Mouse (Mus musculus) heart, postnatal 0 days (tissue): ENCODE measurements around the gene Sf3a2. TPM values are rescaled to one million over a fixed set of nuclear protein-coding genes. Genes with fewer than 3 reads are reported as not detected.
A peak's percentile ranks its signal among the peaks of the same experiment; 100 is the strongest.

Experiments used
- ATAC-seq: fragments of 200-750 bp; cut with Nextera tagmentation; 2 replicates; pipeline ENCODE4 v1.8.0; 2017; ENCODE audit warnings: low read depth, moderate number of reproducible peaks, moderate library complexity; ENCODE audit not compliant: insufficient read depth
- DNase-seq: peaks from one replicate; pipeline ENCODE4 v3.0.0-alpha.2; 2016; ENCODE audit warnings: low spot score
- H3K27ac ChIP-seq: fragments of 300-500 bp; sonication (generic); 2 replicates; pipeline ENCODE4 v1.5.1; 2014; ENCODE audit warnings: low read depth, mild to moderate bottlenecking
- H3K27me3 ChIP-seq: fragments of 300-500 bp; sonication (generic); 2 replicates; pipeline ENCODE4 v1.6.1; 2014; ENCODE audit warnings: low read length, mixed read lengths; ENCODE audit not compliant: control insufficient read depth, insufficient read depth
- H3K36me3 ChIP-seq: fragments of 300-500 bp; sonication (generic); replicated peaks from 2 replicates; pipeline ENCODE4 v1.6.1; 2014; ENCODE audit warnings: low read length, mixed read lengths; ENCODE audit not compliant: control insufficient read depth, insufficient read depth
- H3K4me1 ChIP-seq: fragments of 300-500 bp; sonication (generic); 2 replicates; pipeline ENCODE4 v1.6.1; 2014; ENCODE audit warnings: antibody characterized with exemption; ENCODE audit not compliant: control insufficient read depth, insufficient read depth
- H3K4me2 ChIP-seq: fragments of 300-500 bp; sonication (generic); 2 replicates; pipeline ENCODE4 v1.6.1; 2014; ENCODE audit warnings: low read depth, mild to moderate bottlenecking, low read length, moderate library complexity
- H3K4me3 ChIP-seq: fragments of 300-500 bp; sonication (generic); 2 replicates; pipeline ENCODE4 v1.5.1; 2014; ENCODE audit warnings: low read depth, low read length
- H3K9ac ChIP-seq: fragments of 300-500 bp; sonication (generic); replicated peaks from 2 replicates; pipeline ENCODE4 v1.6.1; 2014; ENCODE audit warnings: low read depth, low read length, mixed read lengths
- H3K9me3 ChIP-seq: fragments of 300-500 bp; sonication (generic); replicated peaks from 2 replicates; pipeline ENCODE4 v1.6.1; 2016; ENCODE audit warnings: low read length; ENCODE audit not compliant: control insufficient read depth
- CTCF ChIP-seq: IDR thresholded peaks from 2 replicates; pipeline ENCODE4 v1.5.1; 2016; ENCODE audit warnings: antibody characterized with exemption, control low read depth, low read depth
- EP300 ChIP-seq: IDR thresholded peaks from 2 replicates; pipeline ENCODE4 v1.6.1; 2016; ENCODE audit warnings: antibody characterized with exemption, low read depth
- WGBS: fragments of 180-500 bp; shearing (Covaris S2); extraction: QIAGEN DNeasy Blood & Tissue Kit; methylation state at CpG from one replicate; pipeline ENCODE4 v1.1.7; 2014; 5-methylcytosine and 5-hydroxymethylcytosine counted together
- polyA plus RNA-seq: library from polyadenylated mRNA; unstranded; fragments of >200 nt; fragmentation: Nextera tagmentation; extraction: Ambion mirVana; gene quantifications from 2 replicates; pipeline ENCODE4 v1.2.1, GENCODE M21; 2015
- total RNA-seq: library from RNA; depleted of rRNA; stranded (reverse); fragments of >200 nt; gene quantifications from 2 replicates; pipeline ENCODE4 v1.2.3, GENCODE M21; 2014; ENCODE audit warnings: low replicate concordance

The Sf3a2 gene
- total and polyA plus RNA-seq, 2 experiments from 2014 or later, result 8.8 to 25.2 TPM

- H3K9ac ChIP-seq, result no peak overlapping the region
Measured at GRCm38 (mm10) chr10:80842334-80842733, 44.3 kb downstream of the Sf3a2 start.

GRCm38 (mm10) chr10:80843087-80843930 lies 45.3 kb downstream of the Sf3a2 start:
- peaks cover 30% of the 10 kb centered on the region for H3K27me3 ChIP-seq
- no peak for DNase-seq

More at GRCm38 (mm10) chr10:80842334-80842733, 44.3 kb downstream of the Sf3a2 start:
- no peak overlapping the region for H3K4me3 ChIP-seq
- H3K4me1 ChIP-seq, result peaks cover 19% of the 10 kb centered on the region; the same call in 1 of the 2 replicates
- no peak for ATAC-seq
- no peak for DNase-seq
- H3K27me3 ChIP-seq, result peaks cover 30% of the 10 kb centered on the region
- no peaks in the 10 kb centered on the region for H3K9me3 ChIP-seq
- WGBS, result 80% methylated on average over 15 of the region's 15 CpGs
- no peak for TF ChIP-seq EP300
- TF ChIP-seq CTCF, result no peak
- no peak overlapping the region for H3K27ac ChIP-seq
- H3K36me3 ChIP-seq, result no peaks in the 10 kb centered on the region
- no peak overlapping the region for H3K4me2 ChIP-seq

GRCm38 (mm10) chr10:80843931-80844547 lies 46.0 kb downstream of the Sf3a2 start, which contains the start of gene Lingo3:
Lingo3 (minus strand) TSS chr10:80844039.
- H3K27ac ChIP-seq, result no peak within 1 kb of the TSS
- WGBS, result 6% methylated on average over 49 of the region's 51 CpGs

More at GRCm38 (mm10) chr10:80843087-80843930, 45.3 kb downstream of the Sf3a2 start:
- H3K4me1 ChIP-seq, result peaks cover 9% of the 10 kb centered on the region; the same call in 1 of the 2 replicates
- H3K9ac ChIP-seq, result peak overlapping the region; percentile 43
- H3K4me2 ChIP-seq, result peak overlapping the region; percentile 78
- H3K4me3 ChIP-seq, result peak overlapping the region; percentile 44
- no peaks in the 10 kb centered on the region for H3K9me3 ChIP-seq
- 14% methylated on average over 32 of the region's 32 CpGs for WGBS
- H3K36me3 ChIP-seq, result no peaks in the 10 kb centered on the region
- TF ChIP-seq EP300 (no peak), CTCF (no peak)
- no peak for ATAC-seq
- H3K27ac ChIP-seq, result no peak overlapping the region

GRCm38 (mm10) chr10:80845055-80845693 lies 47.2 kb downstream of the Sf3a2 start:
- Histone ChIP-seq H3K27ac (no peak overlapping the region), H3K36me3 (no peaks in the 10 kb centered on the region), H3K27me3 (peaks cover 30% of the 10 kb centered on the region), H3K4me3 (no peak overlapping the region), H3K9ac (no peak overlapping the region), H3K9me3 (no peaks in the 10 kb centered on the region), H3K4me2 (no peak overlapping the region), H3K4me1 (peaks cover 9% of the 10 kb centered on the region)
- WGBS, result 31% methylated on average over 8 of the region's 8 CpGs
- ATAC-seq (no peak), DNase-seq (no peak)
- TF ChIP-seq EP300 (no peak), CTCF (no peak)

More at GRCm38 (mm10) chr10:80843931-80844547, 46.0 kb downstream of the Sf3a2 start, which contains the start of gene Lingo3:
- Histone ChIP-seq H3K27me3 (peaks cover 30% of the 10 kb centered on the region), H3K4me3 (peak within 1 kb of the TSS; percentile 44), H3K4me2 (peak within 1 kb of the TSS; percentile 78), H3K4me1 (peaks cover 9% of the 10 kb centered on the region), H3K36me3 (no peaks in the 10 kb centered on the region), H3K9ac (peak within 1 kb of the TSS; percentile 43), H3K9me3 (no peaks in the 10 kb centered on the region)
- no peak for TF ChIP-seq CTCF
- no peak for TF ChIP-seq EP300
- no peak for DNase-seq
- peak; percentile 22; the same call in 1 of the 2 replicates for ATAC-seq

- ATAC-seq (no peak), DNase-seq (no peak)
- Histone ChIP-seq H3K4me3 (no peak overlapping the region), H3K9ac (no peak overlapping the region), H3K4me2 (no peak overlapping the region), H3K9me3 (no peaks in the 10 kb centered on the region), H3K27ac (no peak overlapping the region), H3K4me1 (peaks cover 9% of the 10 kb centered on the region), H3K27me3 (peaks cover 30% of the 10 kb centered on the region), H3K36me3 (no peaks in the 10 kb centered on the region)
- TF ChIP-seq EP300 (no peak), CTCF (no peak)
- 70% methylated on average over 12 of the region's 12 CpGs for WGBS
Measured at GRCm38 (mm10) chr10:80845732-80846131, 47.7 kb downstream of the Sf3a2 start.
